ENCODE assay signal across 8 mouse cellular contexts in genomic region chr11:120642939-120643600, GRCm38 (mm10). TPM values are rescaled to one million over a fixed set of nuclear protein-coding genes. Genes with fewer than 3 reads are reported as not detected.
DNase-seq lines count a peak whose midpoint lies in the region; ATAC-seq and TF ChIP-seq lines count a peak whose summit lies in the region.

No protein-coding gene starts in this region.

- peak overlapping the region; percentile 75 for H3K9ac ChIP-seq in lung, embryonic 14.5 days
- H3K9ac ChIP-seq in hindbrain, embryonic 12.5 days = peak overlapping the region; percentile 74

- DNase-seq in lung, embryonic 14.5 days = peak; percentile 35
- no peak for DNase-seq in lung, postnatal 25 days (ENCODE audit: low spot score)
- DNase-seq in embryonic facial prominence, embryonic 10.5 days (ENCODE audit: low spot score) = no peak
- no peak for DNase-seq in midbrain, embryonic 10.5 days (ENCODE audit: low spot score)
- no peak for DNase-seq in frontal cortex, postnatal 36 days (ENCODE audit: low spot score in 2 of 2)
- DNase-seq in right cerebral cortex, postnatal 10 days (ENCODE audit: low spot score in 2 of 2) = no peak
- DNase-seq in cerebellum, adult 9-11 months = no peak

- WGBS in lung, embryonic 14.5 days = 1% methylated on average over 18 of the region's 18 CpGs
- 4% methylated on average over 18 of the region's 18 CpGs for WGBS in embryonic facial prominence, embryonic 10.5 days
- 2% methylated on average over 18 of the region's 18 CpGs for WGBS in hindbrain, embryonic 12.5 days
- WGBS in midbrain, embryonic 10.5 days = 5% methylated on average over 18 of the region's 18 CpGs

- no peaks in the 10 kb centered on the region for H3K9me3 ChIP-seq in lung, embryonic 14.5 days (ENCODE audit: low read depth, low read length)
- H3K9me3 ChIP-seq in embryonic facial prominence, embryonic 10.5 days = no peaks in the 10 kb centered on the region
- no peaks in the 10 kb centered on the region for H3K9me3 ChIP-seq in hindbrain, embryonic 12.5 days (replicated peaks)
- H3K9me3 ChIP-seq in midbrain, embryonic 10.5 days (replicated peaks) = no peaks in the 10 kb centered on the region

- peak; percentile 71 for ATAC-seq in lung, embryonic 14.5 days (ENCODE audit: insufficient read depth)
- peak; percentile 61 for ATAC-seq in hindbrain, embryonic 12.5 days (ENCODE audit: low FRiP score)

- peaks cover 14% of the 10 kb centered on the region; the same call in 1 of the 2 replicates for H3K27me3 ChIP-seq in lung, embryonic 14.5 days (ENCODE audit: insufficient read depth, low read length)
- peaks cover 52% of the 10 kb centered on the region for H3K27me3 ChIP-seq in embryonic facial prominence, embryonic 10.5 days (replicated peaks; ENCODE audit: low read depth, poor library complexity, severe bottlenecking)
- H3K27me3 ChIP-seq in hindbrain, embryonic 12.5 days = peaks cover 23% of the 10 kb centered on the region
- peaks cover 45% of the 10 kb centered on the region for H3K27me3 ChIP-seq in midbrain, embryonic 10.5 days (ENCODE audit: low read depth, poor library complexity, severe bottlenecking)

- H3K4me2 ChIP-seq in lung, embryonic 14.5 days = peak overlapping the region; percentile 84
- H3K4me2 ChIP-seq in hindbrain, embryonic 12.5 days (replicated peaks) = peak overlapping the region; percentile 86

- H3K36me3 ChIP-seq in lung, embryonic 14.5 days (ENCODE audit: insufficient read depth) = no peaks in the 10 kb centered on the region
- no peaks in the 10 kb centered on the region for H3K36me3 ChIP-seq in embryonic facial prominence, embryonic 10.5 days (replicated peaks)
- no peaks in the 10 kb centered on the region for H3K36me3 ChIP-seq in hindbrain, embryonic 12.5 days
- no peaks in the 10 kb centered on the region for H3K36me3 ChIP-seq in midbrain, embryonic 10.5 days

- no peak for TF ChIP-seq CTCF in lung, embryonic 14.5 days (IDR thresholded peaks at IDR 0.05; ENCODE audit: low read depth)

- H3K4me1 ChIP-seq in lung, embryonic 14.5 days (ENCODE audit: insufficient read depth) = peaks cover 9% of the 10 kb centered on the region; the same call in 1 of the 2 replicates
- peaks cover 39% of the 10 kb centered on the region for H3K4me1 ChIP-seq in embryonic facial prominence, embryonic 10.5 days
- H3K4me1 ChIP-seq in hindbrain, embryonic 12.5 days = peaks cover 20% of the 10 kb centered on the region
- H3K4me1 ChIP-seq in midbrain, embryonic 10.5 days = peaks cover 36% of the 10 kb centered on the region

- peak overlapping the region; percentile 48 for H3K4me3 ChIP-seq in lung, embryonic 14.5 days (ENCODE audit: low read depth, low read length)
- peak overlapping the region; percentile 68 for H3K4me3 ChIP-seq in embryonic facial prominence, embryonic 10.5 days
- peak overlapping the region; percentile 49 for H3K4me3 ChIP-seq in hindbrain, embryonic 12.5 days
- peak overlapping the region; percentile 68 for H3K4me3 ChIP-seq in midbrain, embryonic 10.5 days

- H3K27ac ChIP-seq in lung, embryonic 14.5 days (ENCODE audit: low read depth) = no peak overlapping the region
- peak overlapping the region; percentile 83 for H3K27ac ChIP-seq in embryonic facial prominence, embryonic 10.5 days (replicated peaks)
- H3K27ac ChIP-seq in hindbrain, embryonic 12.5 days = no peak overlapping the region; the same call in 1 of the 2 replicates
- peak overlapping the region; percentile 87 for H3K27ac ChIP-seq in midbrain, embryonic 10.5 days (replicated peaks)

RNA-seq across cellular contexts. Expression of gene Pycr1, which starts 0.5 kb away (rescaled TPM):
- polyA plus RNA-seq in lung, embryonic 14.5 days (2014; fragmentation: Nextera tagmentation; extraction: Ambion mirVana) = 29.0 and 29.8 TPM in 2 replicates
- polyA plus RNA-seq in embryonic facial prominence, embryonic 10.5 days (2016; fragmentation: Nextera tagmentation; extraction: Ambion mirVana) = 32.7 and 33.7 TPM in 2 replicates
- 28.5 and 28.8 TPM in 2 replicates for polyA plus RNA-seq in hindbrain, embryonic 12.5 days (2016; fragmentation: Nextera tagmentation; extraction: Ambion mirVana)
- 37.6 and 43.4 TPM in 2 replicates for polyA plus RNA-seq in midbrain, embryonic 10.5 days (2016; fragmentation: Nextera tagmentation; extraction: Ambion mirVana)

RNA-seq across cellular contexts. Expression of gene Myadml2, which starts 4.9 kb away (rescaled TPM):
- 1.1 TPM in 1 of 2 replicates, not detected in the other for polyA plus RNA-seq in lung, embryonic 14.5 days (2014; fragmentation: Nextera tagmentation; extraction: Ambion mirVana)
- polyA plus RNA-seq in embryonic facial prominence, embryonic 10.5 days (2016; fragmentation: Nextera tagmentation; extraction: Ambion mirVana) = not detected in 2 replicates
- polyA plus RNA-seq in hindbrain, embryonic 12.5 days (2016; fragmentation: Nextera tagmentation; extraction: Ambion mirVana) = 0.39 and 0.60 TPM in 2 replicates
- polyA plus RNA-seq in midbrain, embryonic 10.5 days (2016; fragmentation: Nextera tagmentation; extraction: Ambion mirVana) = 0.15 TPM in 1 of 2 replicates, not detected in the other

RNA-seq across cellular contexts. Expression of gene Mafg, which starts 9.7 kb away (rescaled TPM):
- 25.3 and 28.6 TPM in 2 replicates for polyA plus RNA-seq in lung, embryonic 14.5 days (2014; fragmentation: Nextera tagmentation; extraction: Ambion mirVana)
- polyA plus RNA-seq in embryonic facial prominence, embryonic 10.5 days (2016; fragmentation: Nextera tagmentation; extraction: Ambion mirVana) = 24.2 and 25.1 TPM in 2 replicates
- 40.1 TPM in 2 replicates for polyA plus RNA-seq in hindbrain, embryonic 12.5 days (2016; fragmentation: Nextera tagmentation; extraction: Ambion mirVana)
- 19.8 and 23.0 TPM in 2 replicates for polyA plus RNA-seq in midbrain, embryonic 10.5 days (2016; fragmentation: Nextera tagmentation; extraction: Ambion mirVana)

RNA-seq across cellular contexts. Expression of gene Notum, which starts 17.9 kb away (rescaled TPM):
- 3.9 and 5.3 TPM in 2 replicates for polyA plus RNA-seq in lung, embryonic 14.5 days (2014; fragmentation: Nextera tagmentation; extraction: Ambion mirVana)
- 4.4 and 4.8 TPM in 2 replicates for polyA plus RNA-seq in embryonic facial prominence, embryonic 10.5 days (2016; fragmentation: Nextera tagmentation; extraction: Ambion mirVana)
- 1.7 and 3.0 TPM in 2 replicates for polyA plus RNA-seq in hindbrain, embryonic 12.5 days (2016; fragmentation: Nextera tagmentation; extraction: Ambion mirVana)
- 3.3 and 3.6 TPM in 2 replicates for polyA plus RNA-seq in midbrain, embryonic 10.5 days (2016; fragmentation: Nextera tagmentation; extraction: Ambion mirVana)

RNA-seq across cellular contexts. Expression of gene Sirt7, which starts 18.0 kb away (rescaled TPM):
- polyA plus RNA-seq in lung, embryonic 14.5 days (2014; fragmentation: Nextera tagmentation; extraction: Ambion mirVana) = 26.1 and 33.1 TPM in 2 replicates
- 27.7 and 29.5 TPM in 2 replicates for polyA plus RNA-seq in embryonic facial prominence, embryonic 10.5 days (2016; fragmentation: Nextera tagmentation; extraction: Ambion mirVana)
- 43.9 and 50.0 TPM in 2 replicates for polyA plus RNA-seq in hindbrain, embryonic 12.5 days (2016; fragmentation: Nextera tagmentation; extraction: Ambion mirVana)
- polyA plus RNA-seq in midbrain, embryonic 10.5 days (2016; fragmentation: Nextera tagmentation; extraction: Ambion mirVana) = 34.2 and 37.4 TPM in 2 replicates

Comparison
In these comparisons a context has a peak if more than half of its experiments do, and no peak if none do; other contexts are left out.
1. H3K27ac ChIP-seq: peak in embryonic facial prominence, embryonic 10.5 days (single experiment) and midbrain, embryonic 10.5 days (single experiment); none in lung, embryonic 14.5 days (single experiment) and hindbrain, embryonic 12.5 days (single experiment).
2. Peak in every context shown above with its lines, with median percentiles within 50 percentile points of each other: H3K4me3 ChIP-seq.